Mouse (Mus musculus) frontal cortex, postnatal 25 days (tissue): Measurements from ENCODE around the gene Idh3a.

ENCODE experiments used
- DNase-seq, 2 experiments: peaks; one replicate each; pipeline ENCODE4 v3.0.0; 2022; ENCODE audit warnings: low spot score in 2 of 2

Idh3a gene

GRCm38 (mm10) chr9:54647456-54647855, 61.3 kb downstream of the Idh3a start:
- DNase-seq, result no peak

- no peak for DNase-seq
These were observed 63.2 kb downstream of the Idh3a start for GRCm38 (mm10) chr9:54649360-54649759.

- DNase-seq, result no peak
These were observed 66.6 kb downstream of the Idh3a start for GRCm38 (mm10) chr9:54652778-54653177.
